Mouse (Mus musculus): ENCODE results near the gene Iqcf5.

Gene Iqcf5

GRCm38 (mm10) chr9:106514273-106514672 lies at the start of gene Iqcf5:
Gene Iqcf5 (plus strand): TSS chr9:106514573.
- POLR2A ChIA-PET = no interaction called here
- CTCF ChIA-PET = interaction anchor here in 2 of 4 experiments (0.7 to 1.2 kb wide), 3 partner anchors 18 to 1142 kb away, joined by 3 read pairs; no protein-coding TSS in a partner anchor

- ChIA-PET POLR2A (interaction anchor here in 3 of 4 experiments (0.6 to 3.4 kb wide), 14 partner anchors 10 to 159 kb away, joined by 3 to 21 read pairs (median 5); partner anchors contain the start of genes Rpl29 (in 3 of the 3), Acy1 (in 2 of the 3), Parp3 (in 2 of the 3) and Abhd14a (in 1 of the 3)), CTCF (interaction anchor here in 2 of 4 experiments (1.7 to 2.9 kb wide), 4 partner anchors 11 to 178 kb away, joined by 5 to 25 read pairs (median 8); partner anchors contain the start of genes Parp3 (in 2 of the 2) and Rrp9 (in 1 of the 2))
Observed at GRCm38 (mm10) chr9:106464751-106465541, 49.4 kb upstream of the Iqcf5 start.

- CTCF ChIA-PET = interaction anchor here (0.5 to 2.9 kb wide), 6 partner anchors 11 to 177 kb away, joined by 3 to 25 read pairs (median 6); partner anchors contain the start of genes Parp3 (in 3 of the 4) and Rrp9 (in 1 of the 4)
- POLR2A ChIA-PET = interaction anchor here in 3 of 4 experiments (0.6 to 3.4 kb wide), 24 partner anchors 9 to 263 kb away, joined by 3 to 21 read pairs (median 4); partner anchors contain the start of genes Acy1 (in 3 of the 3), Rpl29 (in 3 of the 3), Parp3 (in 2 of the 3) and Pcbp4 (in 1 of the 3)
Observed at GRCm38 (mm10) chr9:106465571-106466200, 48.7 kb upstream of the Iqcf5 start, which contains the start of gene Gpr62. Gene Gpr62 (minus strand): TSS chr9:106465938.

GRCm38 (mm10) chr9:106466721-106467120 lies 47.7 kb upstream of the Iqcf5 start:
- ChIA-PET POLR2A (interaction anchor here in 2 of 4 experiments (0.8 to 3.4 kb wide), 22 partner anchors 8 to 264 kb away, joined by 3 to 21 read pairs (median 6); partner anchors contain the start of genes Acy1 (in 2 of the 2), Parp3 (in 2 of the 2), Pcbp4 (in 2 of the 2) and Rpl29 (in 2 of the 2)), CTCF (interaction anchor here (0.6 to 2.9 kb wide), 6 partner anchors 10 to 176 kb away, joined by 5 to 25 read pairs (median 6); partner anchors contain the start of genes Parp3 (in 3 of the 4) and Rrp9 (in 1 of the 4))

- ChIA-PET POLR2A (interaction anchor here in 3 of 4 experiments (0.7 to 2.9 kb wide), 9 partner anchors 9 to 265 kb away, joined by 3 to 21 read pairs (median 7); partner anchors contain the start of genes Parp3 (in 2 of the 3), Abhd14a (in 1 of the 3), Abhd14b (in 1 of the 3) and Rrp9 (in 1 of the 3)), CTCF (interaction anchor here in 3 of 4 experiments (1.3 to 2.9 kb wide), 3 partner anchors 9 to 46 kb away, joined by 6 to 25 read pairs (median 10); partner anchors contain the start of genes Parp3 (in 2 of the 3) and Rrp9 (in 1 of the 3))
Observed at GRCm38 (mm10) chr9:106467746-106468145, 46.6 kb upstream of the Iqcf5 start.

GRCm38 (mm10) chr9:106469317-106469716 lies 45.1 kb upstream of the Iqcf5 start:
- ChIA-PET CTCF (interaction anchor here in 1 of 4 experiments (1.4 kb wide), 1 partner anchor 22 kb away, joined by 3 read pairs; the partner anchor contains the start of genes Abhd14a and Abhd14b), POLR2A (interaction anchor here in 2 of 4 experiments (0.7 to 9.4 kb wide), 9 partner anchors 10 to 182 kb away, joined by 3 to 173 read pairs (median 4); partner anchors contain the start of genes Pcbp4 (in 2 of the 2) and Rpl29 (in 2 of the 2))

GRCm38 (mm10) chr9:106469776-106470175 lies 44.6 kb upstream of the Iqcf5 start:
- ChIA-PET POLR2A (interaction anchor here in 3 of 4 experiments (0.7 to 9.4 kb wide), 11 partner anchors 10 to 181 kb away, joined by 3 to 173 read pairs (median 4); partner anchors contain the start of genes Pcbp4 (in 2 of the 3) and Rpl29 (in 2 of the 3)), CTCF (interaction anchor here in 1 of 4 experiments (0.7 to 1.4 kb wide), 2 partner anchors 22 to 362 kb away, joined by 3 read pairs; partner anchors contain the start of genes Abhd14a and Abhd14b)

GRCm38 (mm10) chr9:106470991-106471750 lies 43.2 kb upstream of the Iqcf5 start:
- POLR2A ChIA-PET = interaction anchor here (0.6 to 9.4 kb wide), 28 partner anchors 9 to 347 kb away, joined by 3 to 173 read pairs (median 4); partner anchors contain the start of genes Rpl29 (in 3 of the 4), Acy1 (in 2 of the 4), Pcbp4 (in 2 of the 4) and Abhd14a (in 1 of the 4)
- CTCF ChIA-PET = interaction anchor here in 3 of 4 experiments (0.7 to 2.1 kb wide), 7 partner anchors 21 to 260 kb away, joined by 3 to 10 read pairs (median 7); partner anchors contain the start of genes Abhd14a (in 1 of the 3) and Abhd14b (in 1 of the 3)

- ChIA-PET POLR2A (interaction anchor here (0.6 to 9.4 kb wide), 29 partner anchors 9 to 346 kb away, joined by 3 to 173 read pairs (median 5); partner anchors contain the start of genes Acy1 (in 3 of the 4), Rpl29 (in 3 of the 4), Pcbp4 (in 2 of the 4) and Abhd14a (in 1 of the 4)), CTCF (interaction anchor here in 3 of 4 experiments (0.7 to 2.1 kb wide), 8 partner anchors 22 to 269 kb away, joined by 3 to 10 read pairs (median 6); partner anchors contain the start of genes Abhd14a (in 1 of the 3), Abhd14b (in 1 of the 3) and Twf2 (in 1 of the 3))
Observed at GRCm38 (mm10) chr9:106471892-106472291, 42.5 kb upstream of the Iqcf5 start.

GRCm38 (mm10) chr9:106472321-106472720 lies 42.1 kb upstream of the Iqcf5 start:
- ChIA-PET CTCF (interaction anchor here in 3 of 4 experiments (0.7 to 2.1 kb wide), 9 partner anchors 22 to 270 kb away, joined by 3 to 10 read pairs (median 7); partner anchors contain the start of genes Abhd14a (in 1 of the 3), Abhd14b (in 1 of the 3) and Twf2 (in 1 of the 3)), POLR2A (interaction anchor here (0.6 to 9.4 kb wide), 26 partner anchors 8 to 346 kb away, joined by 3 to 173 read pairs (median 5); partner anchors contain the start of genes Acy1 (in 3 of the 4), Rpl29 (in 3 of the 4), Abhd14a (in 1 of the 4) and Abhd14b (in 1 of the 4))

- ChIA-PET POLR2A (interaction anchor here (0.6 to 9.4 kb wide), 17 partner anchors 10 to 106 kb away, joined by 3 to 173 read pairs (median 6); partner anchors contain the start of genes Rpl29 (in 3 of the 4), Acy1 (in 2 of the 4) and Pcbp4 (in 1 of the 4)), CTCF (interaction anchor here (0.6 to 2.1 kb wide), 12 partner anchors 13 to 170 kb away, joined by 3 to 10 read pairs (median 6); partner anchors contain the start of genes Abhd14a (in 2 of the 4), Abhd14b (in 2 of the 4), Acy1 (in 1 of the 4) and Pcbp4 (in 1 of the 4))
Observed at GRCm38 (mm10) chr9:106473081-106473752, 41.2 kb upstream of the Iqcf5 start.

GRCm38 (mm10) chr9:106473753-106474105 lies 40.6 kb upstream of the Iqcf5 start:
- ChIA-PET POLR2A (interaction anchor here in 3 of 4 experiments (0.6 to 9.4 kb wide), 12 partner anchors 10 to 176 kb away, joined by 3 to 173 read pairs (median 5); partner anchors contain the start of genes Acy1 (in 2 of the 3), Rpl29 (in 2 of the 3) and Pcbp4 (in 1 of the 3)), CTCF (interaction anchor here in 3 of 4 experiments (0.6 to 2.1 kb wide), 8 partner anchors 13 to 169 kb away, joined by 3 to 10 read pairs (median 4); partner anchors contain the start of genes Abhd14a (in 1 of the 3), Abhd14b (in 1 of the 3), Acy1 (in 1 of the 3) and Pcbp4 (in 1 of the 3))

- POLR2A ChIA-PET = interaction anchor here (0.6 to 9.4 kb wide), 16 partner anchors 8 to 304 kb away, joined by 3 to 173 read pairs (median 6); partner anchors contain the start of genes Acy1 (in 2 of the 4), Pcbp4 (in 2 of the 4), Rpl29 (in 2 of the 4) and Abhd14a (in 1 of the 4)
- CTCF ChIA-PET = interaction anchor here (0.6 to 2.1 kb wide), 12 partner anchors 12 to 57 kb away, joined by 3 to 10 read pairs (median 4); partner anchors contain the start of genes Abhd14a (in 1 of the 4), Abhd14b (in 1 of the 4), Acy1 (in 1 of the 4) and Pcbp4 (in 1 of the 4)
Observed at GRCm38 (mm10) chr9:106474456-106474855, 39.9 kb upstream of the Iqcf5 start.

- ChIA-PET POLR2A (interaction anchor here (0.6 to 9.4 kb wide), 17 partner anchors 9 to 829 kb away, joined by 3 to 173 read pairs (median 13); partner anchors contain the start of genes Rpl29 (in 3 of the 4), Abhd14a (in 2 of the 4), Acy1 (in 2 of the 4) and Pcbp4 (in 2 of the 4)), CTCF (interaction anchor here (0.6 to 3.0 kb wide), 15 partner anchors 8 to 168 kb away, joined by 3 to 86 read pairs (median 7); partner anchors contain the start of genes Abhd14a (in 1 of the 4), Abhd14b (in 1 of the 4), Acy1 (in 1 of the 4) and Gpr62 (in 1 of the 4))
Observed at GRCm38 (mm10) chr9:106475046-106475445, 39.3 kb upstream of the Iqcf5 start.

Measured in embryonic stem cell, embryonic (primary cell).